Mouse (Mus musculus): Measurements from ENCODE around the gene Scgb1b7. TPM values are rescaled to one million over a fixed set of nuclear protein-coding genes. Genes with fewer than 3 reads are reported as not detected.
"Not testable (repeated sequence)": the region's sequence is repeated elsewhere in the genome, so short reads cannot be mapped to it uniquely, and the experiment has no call there.

The Scgb1b7 gene
- total RNA-seq (2021) = not detected

GRCm38 (mm10) chr7:31712365-31712764, at the start of gene Scgb1b7:
TSS of gene Scgb1b7 (plus strand) at chr7:31712665.
- intact Hi-C loops (cut with DNase I) = not testable (repeated sequence)

DNA sequence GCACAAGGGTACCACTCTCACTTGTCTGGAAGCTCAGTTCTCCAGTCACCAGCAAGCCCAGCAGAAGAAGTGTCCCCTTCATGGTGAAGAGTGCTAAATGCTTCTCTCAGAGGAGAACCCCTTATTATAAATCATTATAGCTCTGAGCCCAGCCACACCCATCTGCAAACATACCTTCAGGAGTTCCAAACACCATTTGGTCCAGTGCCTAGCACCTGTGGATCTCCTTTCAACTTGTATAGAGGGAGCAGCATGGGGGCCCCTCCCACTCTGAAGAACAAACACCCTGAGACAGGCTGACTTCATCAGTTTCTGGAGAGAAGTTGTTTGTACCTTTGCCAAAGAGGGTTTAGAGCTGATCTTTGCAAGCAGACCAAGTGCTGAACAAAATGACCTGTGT, 6.8 kb upstream of the Scgb1b7 start, which contains the start of gene Scgb2b7:
Gene Scgb2b7, minus strand, starts transcription at position 101 of the 400 bp plus-strand sequence.
- DNase-seq; intact Hi-C loops (cut with DNase I): not testable (repeated sequence)

More at GRCm38 (mm10) chr7:31712365-31712764, at the start of gene Scgb1b7:
- not testable (repeated sequence) for DNase-seq

Other genes starting within 250 kb of the Scgb1b7 start
- not detected for gene Scgb2b7, start 6.9 kb upstream of the Scgb1b7 start, total RNA-seq (2021)